Mouse (Mus musculus): Measurements from ENCODE around the gene Cyp27b1.

GRCm38 (mm10) chr10:127071203-127071602 lies 23.2 kb downstream of the Cyp27b1 start:
- TF ChIP-seq CTCF (IDR thresholded peaks at IDR 0.05; ENCODE audit: low read depth) (no peak), EP300 (IDR thresholded peaks at IDR 0.05; ENCODE audit: low read depth) (no peak)

Data from liver, embryonic 14.5 days (tissue).